Mouse (Mus musculus) brain, embryonic 14.5 days (tissue): ENCODE measurements around the gene Traf2.

ENCODE experiments used
- CTCF ChIP-seq: fragments of 200-500 bp; IDR thresholded peaks from 2 replicates; pipeline ENCODE4 v1.5.1; 2012; ENCODE audit warnings: inconsistent platforms, mild to moderate bottlenecking, moderate library complexity, borderline replicate concordance; ENCODE audit not compliant: insufficient read depth, insufficient read length; ENCODE audit errors: extremely low read depth
- POLR2A ChIP-seq: fragments of 200-500 bp; IDR thresholded peaks from 2 replicates; pipeline ENCODE4 v1.6.1; 2012; ENCODE audit warnings: mild to moderate bottlenecking, inconsistent platforms, borderline replicate concordance; ENCODE audit not compliant: poor library complexity, insufficient read depth, insufficient read length, severe bottlenecking; ENCODE audit errors: extremely low read depth

DNA sequence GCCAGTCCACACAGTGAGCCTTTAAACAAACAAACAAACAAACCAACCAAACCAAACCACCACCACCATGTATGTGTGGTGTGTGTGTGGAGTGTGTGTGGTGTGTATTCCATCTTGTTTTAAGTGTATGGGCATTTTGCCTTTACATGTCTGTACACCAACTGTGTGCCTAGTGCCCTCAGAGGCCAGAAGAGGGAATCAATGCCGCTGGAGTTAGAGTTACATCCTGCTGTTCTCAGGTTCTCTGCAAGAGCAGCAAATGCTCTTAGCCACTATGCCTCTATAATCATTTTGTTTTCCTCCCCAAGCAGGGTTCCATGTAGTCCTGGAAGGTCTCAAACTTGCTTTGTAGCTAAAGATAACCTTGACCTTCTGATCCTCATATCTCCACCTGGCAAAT lies 9.6 kb upstream of the Traf2 start:
- no peak for TF ChIP-seq CTCF
- TF ChIP-seq POLR2A = no peak
